Mouse (Mus musculus) embryonic facial prominence, embryonic 13.5 days (tissue): ENCODE measurements around the gene Mum1. TPM values are rescaled to one million over a fixed set of nuclear protein-coding genes. Genes with fewer than 3 reads are reported as not detected.

Experiments used
- ATAC-seq: fragments of 200-750 bp; cut with Nextera tagmentation; 2 replicates; pipeline ENCODE4 v1.8.0; 2017; ENCODE audit warnings: low read depth; ENCODE audit not compliant: insufficient number of reproducible peaks, insufficient read depth, low FRiP score, low TSS enrichment
- H3K27ac ChIP-seq: fragments of 300-500 bp; sonication (generic); 2 replicates; pipeline ENCODE4 v1.5.1; 2015; ENCODE audit warnings: moderate library complexity, mild to moderate bottlenecking, inconsistent platforms
- H3K27me3 ChIP-seq: fragments of 300-500 bp; sonication (generic); 2 replicates; pipeline ENCODE4 v1.6.1; 2015; ENCODE audit warnings: mild to moderate bottlenecking, inconsistent platforms
- H3K36me3 ChIP-seq: fragments of 300-500 bp; sonication (generic); 2 replicates; pipeline ENCODE4 v1.6.1; 2015; ENCODE audit warnings: mild to moderate bottlenecking, inconsistent platforms
- H3K4me1 ChIP-seq: fragments of 300-500 bp; sonication (generic); 2 replicates; pipeline ENCODE4 v1.6.1; 2015; ENCODE audit warnings: inconsistent platforms
- H3K4me2 ChIP-seq: fragments of 300-500 bp; sonication (generic); 2 replicates; pipeline ENCODE4 v1.6.1; 2015; ENCODE audit warnings: moderate library complexity, mild to moderate bottlenecking, inconsistent platforms
- H3K4me3 ChIP-seq: fragments of 300-500 bp; sonication (generic); 2 replicates; pipeline ENCODE4 v1.5.1; 2015; ENCODE audit warnings: mild to moderate bottlenecking, inconsistent platforms
- H3K9ac ChIP-seq: fragments of 300-500 bp; sonication (generic); 2 replicates; pipeline ENCODE4 v1.6.1; 2015; ENCODE audit warnings: mild to moderate bottlenecking, inconsistent platforms
- H3K9me3 ChIP-seq: fragments of 300-500 bp; sonication (generic); 2 replicates; pipeline ENCODE4 v1.6.1; 2016; ENCODE audit warnings: inconsistent platforms
- WGBS: fragments of 180-500 bp; shearing (Covaris S2); methylation state at CpG from one replicate; pipeline ENCODE4 v1.1.7; 2015; ENCODE audit warnings: mixed read lengths; 5-methylcytosine and 5-hydroxymethylcytosine counted together
- polyA plus RNA-seq: library from polyadenylated mRNA; unstranded; fragments of >200 nt; fragmentation: Nextera tagmentation; extraction: Ambion mirVana; gene quantifications from 2 replicates; pipeline ENCODE4 v1.2.1, GENCODE M21; 2015

Mum1 gene
- polyA plus RNA-seq, 1 experiment from 2014 or later = 96.1 TPM

DNA sequence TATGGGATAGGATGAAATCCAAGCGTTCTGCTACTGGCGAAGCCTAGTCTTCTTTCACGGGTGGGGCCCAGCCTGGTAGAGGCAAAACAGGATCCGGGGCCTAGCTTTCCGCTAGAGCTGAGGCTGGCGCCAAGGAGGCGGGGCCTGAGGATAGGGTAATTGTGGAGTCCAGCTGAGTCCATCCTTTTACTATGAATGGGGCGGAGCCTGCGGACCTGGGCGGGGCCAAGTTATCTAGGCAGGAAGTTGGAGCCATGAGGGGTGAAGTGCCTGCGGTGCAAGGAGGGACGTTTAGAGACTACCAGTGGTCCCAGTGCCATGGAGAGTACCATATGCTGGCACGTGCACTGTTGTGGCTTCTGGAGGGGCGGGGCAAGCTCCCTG lies 35.3 kb downstream of the Mum1 start:
- Histone ChIP-seq H3K4me1 (peaks cover 40% of the 10 kb centered on the region), H3K27ac (peak overlapping the region; percentile 96), H3K36me3 (peaks cover 25% of the 10 kb centered on the region), H3K9ac (peak overlapping the region; percentile 69), H3K27me3 (no peaks in the 10 kb centered on the region), H3K4me3 (peak overlapping the region; percentile 49), H3K9me3 (no peaks in the 10 kb centered on the region), H3K4me2 (peak overlapping the region; percentile 77)
- peak; percentile 27 for ATAC-seq
- 0% methylated on average over 14 of the region's 14 CpGs for WGBS

DNA sequence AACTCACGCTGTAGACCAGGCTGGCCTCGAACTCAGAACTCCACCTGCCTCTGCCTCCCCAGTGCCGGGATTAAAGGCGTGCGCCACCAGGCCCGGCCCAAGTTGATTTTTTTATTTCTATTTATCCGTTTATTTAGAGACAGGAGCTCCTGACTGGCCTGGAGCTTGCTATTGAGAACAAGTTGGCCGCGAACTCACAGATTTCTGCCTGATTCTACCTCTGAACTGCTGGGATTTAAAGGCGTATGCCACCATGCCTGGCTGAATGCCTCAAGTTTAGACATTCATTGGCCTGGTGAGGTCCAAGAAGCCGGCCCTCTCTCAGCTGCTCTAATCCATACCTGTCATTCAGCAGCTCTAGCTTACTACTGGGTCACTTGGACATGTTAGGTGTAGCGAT lies 35.9 kb downstream of the Mum1 start:
- peak overlapping the region; percentile 49 for H3K4me3 ChIP-seq
- H3K4me2 ChIP-seq = peak overlapping the region; percentile 77
- 76% methylated on average over 12 of the region's 12 CpGs for WGBS
- ATAC-seq = no peak
- no peaks in the 10 kb centered on the region for H3K9me3 ChIP-seq
- H3K36me3 ChIP-seq = peaks cover 23% of the 10 kb centered on the region
- peak overlapping the region; percentile 69 for H3K9ac ChIP-seq
- H3K27ac ChIP-seq = peak overlapping the region; percentile 96
- H3K4me1 ChIP-seq = peaks cover 46% of the 10 kb centered on the region
- H3K27me3 ChIP-seq = no peaks in the 10 kb centered on the region

DNA sequence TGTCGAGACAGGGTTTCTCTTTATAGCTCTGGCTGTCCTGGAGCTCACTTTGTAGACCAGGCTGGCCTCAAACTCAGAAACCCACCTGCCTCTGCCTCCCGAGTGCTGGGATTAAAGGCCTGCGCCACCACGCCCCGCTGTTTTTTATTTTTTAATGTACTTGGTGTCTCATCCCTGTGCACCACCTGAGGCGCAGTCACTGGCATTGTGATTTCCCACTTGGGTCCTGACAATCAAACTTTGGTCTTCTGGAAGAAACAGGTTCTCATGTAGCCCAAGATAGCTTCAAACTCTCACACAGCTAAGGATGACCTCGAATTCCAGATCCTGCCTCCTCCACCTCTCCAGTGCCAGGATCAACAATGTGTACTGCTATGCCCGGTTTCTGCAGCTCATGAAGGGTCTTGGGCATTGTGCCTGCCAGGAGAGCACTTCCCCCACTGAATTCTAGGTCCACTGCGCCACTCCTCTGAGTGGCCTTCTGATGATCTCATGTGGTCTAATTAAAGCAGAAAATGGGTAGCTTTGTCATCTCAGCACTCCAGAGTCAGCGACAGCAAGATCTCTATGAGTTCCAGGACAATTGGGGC lies 36.6 kb downstream of the Mum1 start:
- Histone ChIP-seq H3K9me3 (no peaks in the 10 kb centered on the region), H3K4me3 (no peak overlapping the region), H3K4me1 (peaks cover 53% of the 10 kb centered on the region), H3K36me3 (peaks cover 24% of the 10 kb centered on the region), H3K27ac (no peak overlapping the region), H3K9ac (no peak overlapping the region), H3K27me3 (no peaks in the 10 kb centered on the region), H3K4me2 (no peak overlapping the region)
- ATAC-seq = no peak
- 94% methylated on average over 10 of the region's 10 CpGs for WGBS

DNA sequence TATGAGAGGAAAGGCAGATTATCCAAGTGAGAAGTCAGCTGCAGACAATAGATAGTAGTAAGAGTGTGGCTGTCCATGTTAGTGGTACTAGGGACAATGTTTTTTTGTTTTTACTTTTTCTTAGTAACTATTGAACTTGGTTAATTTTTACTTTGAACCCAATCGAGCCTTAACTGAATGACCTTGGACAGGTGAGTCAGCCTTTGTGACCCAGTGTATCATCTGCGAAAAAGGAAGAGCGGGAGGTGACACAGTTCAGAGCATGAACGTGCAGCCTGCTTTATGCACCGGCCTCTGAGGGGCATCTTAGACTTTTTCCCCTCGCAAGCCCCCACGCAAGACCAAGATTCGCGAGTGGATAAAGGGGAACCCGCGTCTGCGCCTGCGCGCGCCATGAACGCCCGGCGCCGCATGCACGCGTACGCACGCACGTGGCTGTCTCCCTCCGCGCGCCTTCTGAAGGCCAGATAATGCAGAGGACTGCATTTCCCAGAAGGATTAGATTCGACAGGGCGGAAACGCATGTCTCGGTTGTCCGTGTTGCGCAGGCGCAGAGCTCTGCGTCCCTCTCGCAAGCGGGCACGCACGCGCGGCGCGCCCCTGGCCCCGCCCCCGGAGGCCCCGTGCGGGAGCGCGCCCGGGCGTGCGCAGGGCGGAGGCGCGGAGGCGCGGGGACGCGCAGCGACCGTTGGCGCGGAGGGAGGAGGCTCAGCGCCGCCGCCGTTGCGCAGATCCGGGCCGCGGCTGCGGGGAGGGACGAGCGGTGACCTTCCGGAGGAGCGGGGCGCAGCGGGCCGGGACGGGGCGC lies 38.3 kb downstream of the Mum1 start:
- H3K9ac ChIP-seq = peak overlapping the region; percentile 99
- H3K4me3 ChIP-seq = peak overlapping the region; percentile 90
- H3K36me3 ChIP-seq = peaks cover 24% of the 10 kb centered on the region
- H3K27me3 ChIP-seq = no peaks in the 10 kb centered on the region
- WGBS = 2% methylated on average over 78 of the region's 81 CpGs
- peak overlapping the region; percentile 85 for H3K4me2 ChIP-seq
- no peaks in the 10 kb centered on the region for H3K9me3 ChIP-seq
- 0 out of 2 replicates have a peak, but pooled peaks have one; percentile 40 for ATAC-seq
- peak overlapping the region; percentile 64 for H3K27ac ChIP-seq
- peaks cover 56% of the 10 kb centered on the region for H3K4me1 ChIP-seq

DNA sequence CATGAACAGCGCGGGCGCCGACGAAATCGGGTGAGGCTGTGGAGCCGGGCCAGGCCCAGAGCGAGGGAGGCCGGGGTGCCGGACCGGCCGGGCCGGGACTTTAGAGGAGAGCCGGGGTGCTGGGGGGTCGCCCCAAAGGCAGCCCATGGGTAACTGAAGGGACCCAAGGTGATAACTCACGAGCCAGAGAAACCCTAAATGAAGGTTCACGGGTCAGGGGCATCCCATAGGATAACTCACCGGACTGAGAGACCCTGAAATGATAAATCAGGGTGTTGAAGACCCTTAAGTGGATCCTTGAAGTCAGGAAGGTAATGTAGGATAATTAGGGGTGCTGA lies 38.9 kb downstream of the Mum1 start:
- Histone ChIP-seq H3K36me3 (peaks cover 25% of the 10 kb centered on the region), H3K27ac (peak overlapping the region; percentile 64), H3K4me2 (peak overlapping the region; percentile 85), H3K4me1 (peaks cover 50% of the 10 kb centered on the region), H3K9ac (peak overlapping the region; percentile 99), H3K4me3 (peak overlapping the region; percentile 90), H3K27me3 (no peaks in the 10 kb centered on the region), H3K9me3 (no peaks in the 10 kb centered on the region)
- no peak for ATAC-seq
- under 1% methylated on average over 18 of the region's 18 CpGs for WGBS

DNA sequence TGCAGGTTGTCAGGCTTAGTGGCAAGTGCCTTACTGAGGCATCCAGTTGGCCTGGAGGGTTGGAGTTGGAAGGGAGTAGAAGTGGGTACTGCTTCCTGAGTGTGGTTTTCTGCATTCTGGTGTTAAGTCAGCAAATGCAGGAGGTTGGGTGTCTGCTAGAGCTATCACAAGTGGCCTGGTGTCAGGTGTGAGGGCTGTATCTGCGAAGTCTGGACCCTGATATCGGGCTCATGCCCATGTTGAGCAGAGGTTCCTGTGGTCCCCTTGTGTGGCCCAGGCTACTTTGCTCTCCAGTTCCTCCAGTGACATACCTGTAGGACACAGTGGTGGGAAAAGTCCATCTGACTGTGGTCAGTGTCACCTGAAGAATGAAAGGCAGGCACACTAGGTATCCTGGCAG lies 43.9 kb downstream of the Mum1 start:
- no peaks in the 10 kb centered on the region for H3K9me3 ChIP-seq
- H3K4me2 ChIP-seq = no peak overlapping the region
- no peak overlapping the region for H3K4me3 ChIP-seq
- WGBS = 95% methylated on average over 2 of the region's 2 CpGs
- H3K4me1 ChIP-seq = peaks cover 50% of the 10 kb centered on the region
- ATAC-seq = no peak
- H3K27me3 ChIP-seq = no peaks in the 10 kb centered on the region
- H3K9ac ChIP-seq = peak overlapping the region; percentile 37; the same call in 1 of the 2 replicates
- no peak overlapping the region for H3K27ac ChIP-seq
- peaks cover 56% of the 10 kb centered on the region for H3K36me3 ChIP-seq

DNA sequence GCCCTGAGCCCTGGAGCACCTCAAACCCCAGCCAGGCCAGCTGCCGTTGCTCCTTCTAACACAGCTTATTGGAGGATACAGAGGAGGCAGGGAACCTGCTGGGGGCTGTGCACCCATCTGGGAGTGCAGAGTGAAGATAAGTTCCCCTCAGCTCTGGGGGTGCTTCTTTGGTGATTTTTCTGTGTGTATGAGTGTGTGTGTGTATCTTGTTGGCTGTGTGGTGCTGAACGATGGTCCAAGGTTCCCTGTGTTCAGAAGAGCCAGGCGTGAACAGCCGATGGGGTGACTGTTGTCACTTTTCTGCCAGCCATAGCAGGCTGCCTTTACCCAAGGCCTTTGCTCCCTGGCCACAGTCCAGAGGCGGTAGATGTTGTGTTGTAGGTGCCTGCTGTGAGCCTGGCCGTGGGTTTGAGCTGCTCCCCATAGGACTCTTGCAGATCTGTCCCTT lies 44.5 kb downstream of the Mum1 start:
- H3K36me3 ChIP-seq = peaks cover 62% of the 10 kb centered on the region
- H3K27me3 ChIP-seq = no peaks in the 10 kb centered on the region
- no peak overlapping the region for H3K27ac ChIP-seq
- H3K4me3 ChIP-seq = no peak overlapping the region
- ATAC-seq = no peak
- no peak overlapping the region for H3K4me2 ChIP-seq
- peaks cover 48% of the 10 kb centered on the region for H3K4me1 ChIP-seq
- WGBS = 78% methylated on average over 6 of the region's 6 CpGs
- no peaks in the 10 kb centered on the region for H3K9me3 ChIP-seq
- H3K9ac ChIP-seq = peak overlapping the region; percentile 37

DNA sequence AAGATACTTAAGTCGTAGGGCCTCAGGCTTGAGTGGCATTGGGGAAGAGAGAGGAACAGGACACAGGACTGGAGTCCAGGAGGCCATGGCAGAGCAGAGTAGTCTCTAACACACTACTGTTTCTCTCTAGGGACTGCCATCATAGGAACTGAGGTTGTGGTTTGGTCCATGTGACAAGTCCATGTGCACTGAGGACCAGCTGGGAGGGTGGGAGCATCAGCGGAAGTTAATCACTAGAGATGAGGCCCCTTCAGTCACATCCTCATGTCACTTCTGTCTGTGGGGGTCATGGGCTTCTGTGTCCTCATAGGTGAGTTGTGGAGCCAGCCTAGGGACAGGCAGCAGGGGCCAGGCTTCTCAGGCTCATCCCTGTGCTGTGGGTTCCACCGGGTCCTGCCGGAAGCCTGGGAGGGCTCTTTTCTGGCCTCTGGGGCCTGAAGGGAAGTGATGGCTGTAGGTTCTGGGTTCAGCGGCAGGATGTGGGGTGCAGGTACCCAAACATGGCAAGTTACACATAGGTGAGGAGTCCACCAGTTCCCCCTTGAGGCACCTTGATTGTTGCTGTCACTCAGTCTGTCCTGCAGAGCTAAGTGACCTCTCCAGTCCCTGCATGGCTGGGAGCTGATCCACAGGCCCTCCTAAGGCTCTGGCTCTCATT lies 45.1 kb downstream of the Mum1 start:
- ATAC-seq = no peak
- peaks cover 42% of the 10 kb centered on the region for H3K4me1 ChIP-seq
- no peaks in the 10 kb centered on the region for H3K27me3 ChIP-seq
- no peaks in the 10 kb centered on the region for H3K9me3 ChIP-seq
- WGBS = 78% methylated on average over 5 of the region's 5 CpGs
- H3K4me3 ChIP-seq = no peak overlapping the region
- no peak overlapping the region for H3K4me2 ChIP-seq
- H3K9ac ChIP-seq = peak overlapping the region; percentile 37; the same call in 1 of the 2 replicates
- peaks cover 67% of the 10 kb centered on the region for H3K36me3 ChIP-seq
- H3K27ac ChIP-seq = no peak overlapping the region

DNA sequence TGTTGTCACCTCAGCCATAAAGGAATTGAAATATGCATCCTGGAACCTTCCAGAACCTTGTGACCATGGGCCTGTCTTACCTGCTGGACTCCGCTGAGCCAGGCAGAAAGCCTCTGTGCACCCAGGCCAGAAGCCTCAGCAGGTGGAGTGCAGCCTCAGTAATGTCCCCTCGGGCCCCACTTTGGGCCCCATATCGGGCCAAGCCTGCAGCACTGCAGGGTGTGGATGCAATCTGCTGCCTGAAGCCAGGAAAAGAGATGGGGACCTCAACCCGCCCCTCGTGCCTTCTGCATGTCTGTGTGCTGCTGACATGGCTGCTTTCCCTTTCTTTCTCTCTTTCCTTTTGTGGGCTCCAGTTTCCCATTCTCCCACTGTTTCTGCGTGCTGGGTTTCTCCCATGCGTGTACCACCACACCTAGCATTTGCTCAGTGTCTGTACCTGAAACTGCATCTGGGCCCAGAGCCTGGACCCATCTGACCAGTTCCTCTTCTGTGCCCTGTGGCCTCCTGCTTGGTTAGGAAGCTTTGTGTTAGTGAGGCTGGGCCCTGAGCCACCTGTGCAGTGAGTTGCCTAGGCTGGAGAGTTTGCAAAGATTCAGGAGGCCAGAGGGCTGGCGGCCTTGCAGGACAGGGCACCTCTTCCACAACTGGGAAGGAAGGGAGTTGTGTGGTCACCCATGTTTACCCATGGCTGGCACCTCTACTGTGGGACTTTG lies 45.8 kb downstream of the Mum1 start:
- H3K36me3 ChIP-seq = peaks cover 71% of the 10 kb centered on the region
- 90% methylated on average over 8 of the region's 8 CpGs for whole genome bisulfite sequencing
- H3K4me1 ChIP-seq = peaks cover 35% of the 10 kb centered on the region
- H3K27me3 ChIP-seq = no peaks in the 10 kb centered on the region
- peak overlapping the region; percentile 37; the same call in 1 of the 2 replicates for H3K9ac ChIP-seq
- H3K4me3 ChIP-seq = no peak overlapping the region
- no peak for ATAC-seq
- no peak overlapping the region for H3K27ac ChIP-seq
- no peaks in the 10 kb centered on the region for H3K9me3 ChIP-seq
- no peak overlapping the region for H3K4me2 ChIP-seq

DNA sequence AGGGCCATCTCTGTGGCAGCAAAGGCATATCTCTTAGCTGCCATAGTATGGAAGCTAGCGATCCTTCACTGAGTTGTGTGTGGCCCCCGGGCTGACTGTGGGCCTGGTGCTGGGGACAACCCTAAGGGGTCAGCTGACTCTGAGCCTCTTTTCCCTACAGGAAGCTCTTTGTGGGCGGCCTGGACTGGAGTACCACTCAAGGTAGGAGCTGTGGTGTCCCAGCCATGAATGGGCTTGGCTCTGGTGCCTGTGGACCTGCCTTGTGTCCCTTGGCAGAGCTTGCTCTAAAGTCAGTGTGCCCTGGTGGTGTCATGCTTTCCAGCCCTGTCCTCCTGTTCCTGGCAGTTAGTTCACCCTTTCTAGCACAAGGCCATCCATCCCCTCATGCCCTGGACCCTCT lies 47.6 kb downstream of the Mum1 start:
- Histone ChIP-seq H3K4me1 (peaks cover 17% of the 10 kb centered on the region), H3K9me3 (no peaks in the 10 kb centered on the region), H3K27ac (no peak overlapping the region), H3K4me2 (no peak overlapping the region), H3K4me3 (no peak overlapping the region), H3K27me3 (no peaks in the 10 kb centered on the region), H3K36me3 (peaks cover 73% of the 10 kb centered on the region), H3K9ac (no peak overlapping the region)
- 85% methylated on average over 3 of the region's 3 CpGs for WGBS
- ATAC-seq = no peak

DNA sequence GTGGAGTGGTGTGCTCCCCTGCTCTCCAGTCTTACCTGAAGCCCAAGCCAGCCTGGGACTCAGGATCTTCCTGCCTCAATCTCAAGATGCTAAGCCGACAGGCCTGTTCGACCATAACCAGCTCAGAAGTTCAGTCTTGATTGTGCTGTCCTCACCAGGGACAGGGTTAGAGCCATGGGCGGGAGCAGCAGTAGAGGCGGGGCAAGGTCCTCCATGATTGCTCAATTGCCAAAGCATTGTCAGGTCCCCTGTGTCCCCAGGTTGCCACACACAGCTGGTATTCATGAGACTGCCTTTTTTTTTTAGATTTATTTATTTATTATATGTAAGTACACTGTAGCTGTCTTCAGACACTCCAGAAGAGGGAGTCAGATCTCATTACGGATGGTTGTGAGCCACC lies 50.0 kb downstream of the Mum1 start:
- H3K9me3 ChIP-seq = no peaks in the 10 kb centered on the region
- no peak for ATAC-seq
- peaks cover 7% of the 10 kb centered on the region; the same call in 1 of the 2 replicates for H3K4me1 ChIP-seq
- no peak overlapping the region for H3K4me2 ChIP-seq
- 83% methylated on average over 5 of the region's 5 CpGs for WGBS
- H3K27me3 ChIP-seq = no peaks in the 10 kb centered on the region
- no peak overlapping the region for H3K4me3 ChIP-seq
- H3K27ac ChIP-seq = no peak overlapping the region
- no peak overlapping the region for H3K9ac ChIP-seq
- H3K36me3 ChIP-seq = peaks cover 85% of the 10 kb centered on the region
